Mouse (Mus musculus) frontal cortex, postnatal 36 days (tissue): ENCODE data around the gene Gja4.

Experiments used
- DNase-seq, 2 experiments: peaks; one replicate each; pipeline ENCODE4 v3.0.0; 2022; ENCODE audit warnings: low spot score in 2 of 2

Gja4 gene

DNA sequence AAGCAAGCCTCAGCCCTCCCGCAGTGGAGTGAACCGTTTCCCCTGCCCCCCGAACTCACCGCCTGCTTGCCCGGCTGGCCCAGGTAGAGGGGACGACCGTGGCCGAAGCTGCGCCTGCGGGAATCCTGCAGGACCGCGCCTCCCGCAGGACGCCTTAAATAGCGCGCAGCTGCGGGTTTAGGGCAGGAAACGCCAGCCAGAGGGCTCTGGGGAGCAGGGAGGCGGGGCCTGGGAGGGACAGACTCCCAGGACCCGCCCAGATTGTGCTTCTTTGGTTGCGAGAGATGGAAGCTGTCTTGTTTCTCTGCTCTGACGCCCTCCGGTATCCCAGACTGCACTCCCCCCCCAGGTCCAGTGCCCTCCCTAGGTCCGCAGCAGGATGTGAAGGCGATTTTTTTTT is at the start of gene Gja4:
TSS of gene Gja4 (minus strand) at position 179 of the 400 bp plus-strand sequence.
- DNase-seq, result peak; percentile 64 to 67

DNA sequence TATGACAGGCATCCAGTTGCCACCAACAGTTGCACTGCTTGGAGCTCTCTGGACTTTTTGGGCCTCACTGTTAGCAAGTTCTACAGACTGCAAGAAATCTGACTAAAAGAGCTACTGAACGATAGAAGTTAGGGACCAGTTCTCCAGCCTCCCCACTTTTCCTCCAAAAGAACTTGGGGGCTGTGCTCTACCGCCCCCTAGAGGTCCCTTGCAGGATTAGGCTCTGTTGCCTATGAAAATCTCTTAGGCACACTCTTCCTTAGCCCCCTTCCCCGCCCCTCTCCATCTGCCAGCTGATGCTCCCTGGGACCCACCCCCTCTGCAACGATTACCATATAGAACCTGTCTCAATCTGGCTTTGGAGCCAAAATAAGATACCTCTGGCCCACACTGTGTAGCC is 49.5 kb upstream of the Gja4 start:
- DNase-seq, result no peak

DNA sequence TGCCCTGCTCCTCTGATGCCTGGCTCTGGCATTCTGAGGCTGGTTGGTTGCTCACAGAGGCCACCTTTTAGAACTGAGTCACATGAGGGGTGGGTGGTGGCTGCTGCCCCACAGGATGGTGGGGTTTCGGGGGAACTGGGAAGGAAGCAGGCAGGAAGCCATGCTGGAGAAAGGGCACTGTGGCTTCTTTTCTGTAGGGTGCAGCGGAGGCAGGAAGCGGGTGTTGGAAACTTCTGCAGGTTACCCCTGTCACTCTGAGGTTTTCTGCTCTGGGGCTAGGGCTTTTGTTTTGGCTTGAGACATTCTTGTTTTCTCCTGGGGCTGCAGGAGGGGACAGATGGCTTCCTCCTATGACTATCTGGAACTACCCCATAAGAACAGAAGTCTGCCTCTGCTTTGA is 48.7 kb upstream of the Gja4 start:
- no peak for DNase-seq

DNA sequence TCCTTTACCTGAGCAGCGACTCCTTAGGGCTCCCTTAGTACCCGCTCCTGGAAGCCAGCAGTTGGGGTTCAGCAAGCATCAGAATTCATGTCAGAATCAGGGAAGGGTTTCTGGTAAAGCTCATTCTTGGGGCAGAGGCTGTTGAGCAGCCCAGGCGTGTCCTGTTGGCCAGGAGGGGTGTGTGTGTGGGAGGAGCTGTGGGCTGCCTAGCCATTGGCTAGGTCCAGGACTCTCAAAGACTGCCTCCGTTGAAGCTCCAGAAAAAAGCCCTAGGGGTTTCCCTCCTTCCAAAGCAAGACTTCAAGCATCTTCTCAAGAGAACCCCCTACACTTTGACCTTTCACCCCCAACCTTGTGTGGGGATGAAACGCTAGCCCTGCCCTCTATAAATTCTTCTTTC is 44.2 kb upstream of the Gja4 start, which contains the start of gene Gjb5:
TSS of gene Gjb5 (minus strand) at position 164 of the 400 bp plus-strand sequence.
- no peak for DNase-seq

DNA sequence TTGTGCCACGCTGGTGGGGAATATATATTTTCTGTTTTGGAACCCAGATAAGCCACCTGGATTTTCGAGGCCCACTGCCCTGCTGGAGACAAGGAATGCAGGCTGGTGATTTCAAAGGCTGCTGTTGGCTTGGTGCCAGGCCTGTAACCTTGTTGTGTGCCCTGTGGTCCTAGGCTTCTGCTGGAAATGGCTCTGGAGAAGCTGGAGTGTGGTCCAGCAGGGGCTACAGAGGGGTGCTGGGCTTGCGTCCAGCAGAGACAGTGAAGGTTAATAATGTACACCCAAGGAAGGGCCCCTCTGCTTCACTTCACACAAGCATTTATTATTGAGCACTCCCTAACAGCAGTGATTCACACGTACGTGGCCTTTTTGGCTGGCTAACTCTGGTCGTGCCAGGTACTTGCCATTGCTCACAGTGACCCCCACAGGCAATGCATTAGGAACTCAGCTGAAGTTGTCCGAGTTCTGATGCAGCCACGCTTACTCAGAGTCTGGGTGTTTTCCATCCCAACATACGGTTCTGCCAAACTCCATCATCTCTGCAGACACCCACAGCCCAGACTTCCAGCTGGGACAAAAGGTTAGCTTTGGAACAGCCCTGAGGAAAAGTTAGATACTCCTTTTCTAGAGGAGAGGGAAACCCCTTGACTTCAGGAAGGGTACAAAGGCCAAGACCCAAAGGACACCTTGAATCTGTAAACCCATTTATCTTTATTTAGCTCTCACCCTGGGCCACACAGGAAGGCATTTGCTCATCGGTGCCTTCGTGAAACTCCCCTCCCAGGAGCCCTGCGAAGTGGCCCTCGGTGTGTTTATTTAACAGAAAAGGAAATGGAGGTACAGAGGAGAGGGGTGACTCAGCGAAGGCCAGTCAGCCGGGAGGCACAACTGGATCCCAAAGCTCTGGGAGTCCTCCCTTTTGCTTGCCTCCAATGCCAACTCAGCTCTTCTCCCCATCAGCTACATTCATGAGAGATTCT is 41.0 kb upstream of the Gja4 start:
- no peak for DNase-seq

DNA sequence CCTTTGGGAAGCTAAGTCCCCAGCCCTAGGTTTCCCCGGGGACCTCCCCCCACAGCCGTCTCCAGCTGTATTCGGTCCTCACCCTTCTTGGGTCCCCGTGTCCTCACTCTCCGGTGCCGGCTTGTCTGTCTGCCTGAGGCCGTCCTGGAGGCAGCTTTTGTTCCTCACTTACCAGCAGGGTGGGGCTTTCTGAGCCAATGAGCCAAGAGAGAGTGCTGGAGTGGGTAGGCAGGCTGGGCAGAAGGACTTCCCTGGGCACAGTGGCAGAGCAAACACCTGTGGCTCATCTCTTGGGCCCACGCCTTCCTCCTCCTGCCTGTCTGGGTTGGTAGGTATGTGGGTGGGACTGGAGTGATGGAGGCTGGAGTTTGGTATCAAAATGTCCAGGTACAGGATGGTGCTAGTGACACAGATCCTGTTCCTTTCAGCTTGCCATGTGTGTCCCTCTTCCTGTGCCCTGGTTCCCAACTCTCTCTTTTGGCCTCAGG is 40.2 kb upstream of the Gja4 start, which contains the start of gene Gjb4:
TSS of gene Gjb4 (minus strand) at position 131 of the 488 bp plus-strand sequence.
- no peak for DNase-seq

DNA sequence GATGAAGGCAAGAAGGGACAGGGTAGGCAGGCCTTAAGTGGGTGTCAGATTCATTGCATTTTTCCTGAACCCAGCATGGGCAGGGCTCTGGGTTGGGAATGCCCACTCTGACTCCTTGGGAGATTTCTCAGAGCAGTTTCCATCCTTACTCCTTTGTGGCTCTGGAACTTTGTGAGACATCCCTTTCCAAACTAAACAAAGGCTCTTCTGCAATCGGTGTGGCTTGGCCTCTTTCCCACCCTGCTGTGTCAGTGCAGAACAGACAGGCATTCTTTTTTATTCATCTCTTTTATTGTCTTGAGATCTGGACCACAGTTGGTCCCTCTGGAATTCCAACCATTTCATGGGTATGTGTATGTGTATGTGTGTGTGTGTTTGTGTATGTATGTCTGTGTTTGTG is 38.8 kb upstream of the Gja4 start:
- no peak for DNase-seq

DNA sequence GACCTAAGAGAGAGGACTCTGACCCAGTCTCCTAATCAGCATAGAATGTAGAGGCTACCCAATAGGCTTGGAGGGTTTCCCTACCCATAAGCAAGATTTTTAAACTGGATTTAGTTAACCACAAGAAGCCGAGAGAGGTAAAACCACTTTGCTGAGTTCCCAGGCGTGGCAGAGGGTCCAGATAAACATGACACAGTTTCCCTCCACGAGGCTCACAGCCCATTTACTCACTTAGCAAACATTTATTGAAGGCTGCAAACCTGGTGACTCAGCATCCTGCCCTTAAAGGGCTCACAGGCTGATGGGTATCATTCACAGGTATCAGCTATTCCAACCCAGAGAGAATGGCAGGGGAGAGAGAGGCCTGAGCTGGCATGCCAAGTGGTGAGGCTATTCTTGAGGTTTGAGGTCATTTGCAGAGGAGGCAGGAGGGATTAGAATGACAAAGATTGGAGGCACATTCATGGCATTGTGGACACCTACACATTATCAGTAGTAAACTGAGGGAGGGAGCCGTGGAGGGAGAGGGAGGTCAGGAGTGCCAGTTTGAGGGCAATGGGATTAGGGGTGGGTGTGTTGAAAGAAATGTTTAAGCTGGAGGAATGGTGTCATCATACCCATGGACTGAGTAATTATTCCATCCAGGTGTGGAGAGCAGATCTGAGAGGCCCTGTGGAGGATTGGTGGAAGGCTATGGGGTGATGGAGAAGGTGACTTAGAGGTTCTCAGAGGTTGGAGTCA is 35.9 kb upstream of the Gja4 start:
- no peak for DNase-seq

DNA sequence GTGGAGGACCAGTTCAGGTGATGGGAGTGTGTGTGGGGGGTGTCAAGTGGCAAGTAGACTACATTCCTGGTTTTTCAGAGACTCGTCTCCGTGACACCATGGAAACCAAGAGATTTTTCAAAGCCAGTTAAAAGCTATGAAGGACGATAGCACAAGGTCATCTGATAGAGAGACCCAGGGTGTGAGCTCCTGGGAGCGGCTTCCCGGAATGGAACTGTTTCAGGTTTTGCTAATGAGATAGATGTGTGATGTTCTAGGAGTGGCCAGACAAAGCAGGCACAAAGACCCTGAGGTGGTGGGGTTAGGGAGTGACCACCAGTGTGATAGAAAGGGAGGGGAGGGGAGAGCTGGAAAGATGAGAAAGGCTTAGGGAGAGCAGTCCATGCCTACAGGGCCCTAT is 31.2 kb upstream of the Gja4 start:
- no peak for DNase-seq

DNA sequence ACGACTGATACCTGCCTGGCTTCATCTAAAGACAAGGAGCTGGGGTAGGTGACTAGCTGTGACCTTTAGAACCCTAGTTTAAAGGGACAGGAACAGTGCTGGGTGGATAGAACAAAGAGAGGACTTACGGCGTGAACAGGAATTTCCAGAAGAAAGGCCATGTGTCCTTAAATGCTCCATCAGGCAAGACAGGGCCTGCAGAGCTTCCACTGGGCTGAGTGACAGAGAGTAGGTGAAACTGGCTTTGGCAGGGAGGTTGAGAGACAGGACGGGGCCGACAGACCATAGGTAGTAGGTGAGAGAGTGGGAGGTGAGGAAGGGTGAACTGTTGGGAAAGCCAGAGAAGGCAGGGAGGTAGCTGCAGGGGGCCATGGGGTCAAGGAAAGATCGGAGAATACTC is 27.5 kb upstream of the Gja4 start:
- DNase-seq, result no peak

DNA sequence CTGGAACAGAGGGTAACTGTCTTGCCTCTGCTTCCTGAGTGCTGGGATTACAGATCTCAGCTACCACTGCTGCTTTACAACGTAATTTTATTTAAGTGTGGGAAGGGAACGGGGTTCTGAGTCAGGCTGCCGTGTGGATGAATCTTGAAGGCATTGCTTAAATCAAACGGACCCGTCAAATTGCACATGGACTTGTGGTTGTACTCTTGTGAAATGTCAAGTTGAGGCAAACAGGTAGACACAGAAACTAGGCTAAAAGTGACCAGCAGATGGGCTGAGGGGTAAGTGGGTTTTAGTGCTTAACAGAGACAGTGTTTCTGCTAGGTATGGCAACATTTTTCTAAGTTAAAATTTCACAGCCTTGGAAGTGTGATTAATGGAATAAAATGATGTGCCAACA is 23.8 kb upstream of the Gja4 start:
- DNase-seq, result no peak

DNA sequence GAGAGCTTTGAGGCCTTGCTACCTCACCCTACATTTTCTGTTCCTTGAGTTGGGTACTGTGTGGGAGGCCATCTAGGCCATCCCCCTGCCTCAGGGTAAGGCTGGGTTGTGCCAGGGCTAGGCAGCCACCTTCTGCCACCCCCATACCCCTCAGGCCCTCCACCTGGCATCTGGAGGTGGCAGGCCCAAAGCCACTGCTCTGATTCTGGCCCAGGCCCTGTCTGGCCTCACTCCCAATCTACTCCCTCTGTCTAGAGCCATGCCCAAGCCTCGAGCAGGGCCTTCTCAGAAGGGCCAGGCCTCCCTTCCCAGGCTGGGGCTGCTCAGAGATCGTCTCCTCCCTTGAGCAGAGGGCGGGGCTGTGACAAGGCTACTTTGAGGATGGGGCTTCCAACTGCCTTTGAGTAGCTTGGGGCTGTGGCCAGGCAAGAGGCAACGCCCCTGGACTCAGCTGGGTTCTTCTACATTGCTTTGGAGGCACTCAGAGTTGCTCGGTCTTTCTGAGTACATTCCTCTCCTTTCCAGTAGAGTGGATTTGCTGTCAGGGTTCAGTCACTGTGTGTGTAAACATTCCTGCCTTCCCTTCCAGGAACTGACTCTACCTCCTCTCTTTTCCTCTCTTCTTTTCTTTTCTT is 21.1 kb upstream of the Gja4 start:
- DNase-seq, result no peak

DNA sequence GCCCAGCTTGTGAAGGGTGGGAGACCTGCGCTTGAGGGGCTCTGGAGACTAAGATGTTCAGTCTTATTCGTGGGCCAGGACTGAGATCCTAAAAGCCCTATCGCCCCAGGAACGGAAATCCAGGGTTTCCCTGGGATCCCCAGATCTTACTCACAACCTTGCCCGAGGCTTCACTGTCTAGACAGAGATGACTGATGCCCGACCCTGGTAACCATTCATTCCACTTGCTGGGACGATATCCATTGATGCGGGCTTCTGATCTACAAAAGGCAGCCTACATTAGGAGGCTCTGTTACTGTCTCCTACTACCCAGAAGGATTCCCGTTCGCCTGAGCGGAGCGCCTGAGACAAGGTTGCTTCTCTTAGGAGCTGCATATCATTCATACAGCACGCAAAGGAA is 17.3 kb upstream of the Gja4 start:
- no peak for DNase-seq

DNA sequence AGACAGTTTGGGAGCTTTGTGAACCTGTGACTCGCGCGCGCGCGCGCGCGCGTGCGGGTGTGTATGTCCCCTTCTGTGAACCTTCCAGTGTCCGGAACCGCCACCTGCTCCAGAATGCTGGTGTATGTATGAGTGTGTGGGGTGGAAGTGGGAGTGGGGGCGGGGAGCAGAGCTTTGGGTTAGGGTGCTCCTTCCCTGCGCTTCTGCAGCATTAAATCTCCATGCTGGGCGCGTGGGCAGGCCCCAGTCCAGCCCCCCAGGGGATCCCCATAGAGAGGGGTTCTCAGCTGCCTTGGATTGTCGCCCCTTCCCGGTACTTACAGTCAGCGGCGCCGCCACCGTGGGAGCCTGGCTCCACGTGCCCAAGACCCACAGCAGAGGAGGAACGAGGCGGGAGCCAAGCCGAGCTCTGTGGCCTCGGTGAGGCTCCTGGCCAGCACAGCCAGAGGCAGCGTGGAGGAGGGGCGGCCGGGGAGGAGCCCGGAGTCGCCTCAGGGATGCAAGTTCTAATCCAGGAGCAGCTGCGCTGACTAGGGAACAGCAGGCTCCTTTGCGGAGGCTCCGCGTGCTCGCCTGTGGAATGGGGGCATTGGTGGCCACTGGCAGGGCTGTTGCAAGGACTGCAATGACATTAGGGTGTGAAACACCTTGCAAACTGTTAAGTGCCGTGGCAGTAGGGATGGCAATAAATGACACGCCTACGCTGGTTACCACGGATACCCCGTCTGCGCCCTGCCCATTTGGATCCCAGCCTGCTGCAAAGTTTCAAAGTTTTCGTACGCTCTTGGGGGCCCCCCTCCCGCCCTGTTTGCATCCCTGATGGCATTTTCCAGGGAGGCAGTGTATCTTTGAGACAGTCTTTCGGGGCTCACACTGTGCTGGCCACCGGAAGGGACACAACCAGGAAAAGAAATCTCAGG is 16.6 kb upstream of the Gja4 start, which contains the start of gene Gjb3:
TSS of gene Gjb3 (minus strand) at position 664 of the 920 bp plus-strand sequence.
- peak in 1 of 2 experiments; percentile 28 for DNase-seq

DNA sequence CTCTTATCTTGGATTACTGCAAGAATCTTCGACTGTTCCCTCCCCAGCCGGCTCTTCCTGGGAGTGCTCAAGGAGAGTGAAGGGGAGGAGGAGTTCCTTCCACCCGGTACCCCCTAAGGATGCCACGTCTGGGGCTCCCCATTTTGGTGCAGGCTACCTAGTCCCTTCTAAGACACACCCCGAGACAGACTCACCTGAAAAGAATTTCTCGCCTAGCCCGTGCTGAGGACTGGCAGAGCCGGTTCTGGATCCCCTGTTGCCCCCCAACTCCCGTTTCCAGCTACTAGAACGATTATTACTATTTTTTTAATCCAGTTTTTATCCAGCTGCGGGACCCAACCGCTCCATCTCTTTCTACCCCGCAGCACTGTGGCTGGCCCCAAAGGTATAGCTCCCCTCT is 15.9 kb upstream of the Gja4 start:
- no peak for DNase-seq

DNA sequence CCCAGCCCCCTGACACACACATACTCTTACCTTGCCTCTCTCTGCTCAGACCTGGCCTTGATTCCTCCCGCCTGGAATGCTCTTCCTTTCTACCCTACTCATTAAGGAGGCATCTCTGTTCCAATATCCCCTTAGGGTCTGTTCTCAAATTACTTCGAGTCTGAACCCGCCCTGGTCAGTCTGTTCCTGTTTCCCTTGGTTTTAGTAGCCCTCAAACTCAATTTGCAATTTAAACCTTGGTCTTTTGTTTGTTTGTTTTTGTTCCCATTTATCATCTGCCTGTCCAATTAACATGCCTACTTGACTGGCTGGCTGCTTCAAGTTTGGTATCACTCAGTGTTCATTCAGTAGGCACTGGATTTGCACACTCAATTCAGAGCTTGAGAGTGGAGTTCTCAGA is 15.2 kb upstream of the Gja4 start:
- no peak for DNase-seq

DNA sequence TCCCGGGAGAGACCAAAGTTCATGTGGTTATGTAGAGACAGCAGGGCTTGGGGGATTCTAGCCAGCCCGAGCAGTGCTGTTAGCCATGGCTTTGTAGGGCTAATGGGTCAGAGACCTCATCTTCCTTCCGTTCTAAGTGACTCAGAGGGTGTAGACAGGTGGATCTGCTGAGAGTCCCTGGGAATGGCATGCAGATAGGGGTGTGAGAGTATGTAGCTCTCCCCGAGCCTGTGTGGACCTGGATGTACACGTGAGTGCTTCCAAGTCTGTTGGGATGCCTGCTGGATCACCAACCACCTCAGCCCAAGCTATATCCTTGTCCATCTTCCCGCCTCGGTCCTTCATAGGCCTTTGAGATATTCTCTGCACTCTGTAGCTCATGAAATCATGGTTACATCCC is 14.5 kb upstream of the Gja4 start:
- no peak for DNase-seq

DNA sequence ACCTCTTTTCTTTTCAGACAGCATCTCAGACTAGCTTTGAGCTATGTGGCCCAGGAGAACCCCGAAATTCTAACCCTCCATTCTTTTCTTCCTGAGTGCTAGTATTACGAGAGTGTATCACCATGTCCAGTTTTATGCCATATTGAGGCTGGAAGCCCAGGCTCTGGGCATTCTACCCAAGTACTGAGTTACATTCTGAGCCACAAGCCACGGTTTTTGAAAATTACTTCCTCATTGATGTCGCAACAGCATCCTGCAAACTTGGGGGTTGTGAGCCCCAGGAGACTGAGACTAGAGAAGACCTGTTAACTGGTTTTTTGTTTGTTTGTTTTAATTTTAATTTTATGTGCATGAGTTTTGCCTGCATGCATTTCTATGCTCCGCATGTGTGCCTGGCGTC is 13.9 kb upstream of the Gja4 start:
- DNase-seq, result no peak

DNA sequence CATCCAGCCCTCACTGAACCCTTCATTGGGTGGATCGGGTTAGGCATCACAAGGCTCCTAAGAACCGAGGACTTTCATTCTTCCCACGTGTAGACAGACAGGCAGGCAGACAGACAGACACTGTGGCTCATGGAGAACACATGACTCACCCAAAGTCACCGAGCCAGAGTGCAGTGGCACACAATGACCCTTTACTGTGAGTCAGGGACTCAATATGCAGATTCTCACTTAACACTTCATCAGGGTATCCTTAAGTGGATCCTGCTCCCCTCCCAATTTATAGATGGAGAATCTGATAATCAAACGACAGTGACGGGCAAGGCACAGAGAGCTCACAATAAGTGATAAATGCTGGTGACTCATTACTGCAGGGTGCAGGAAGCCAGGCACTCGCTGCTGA is 13.4 kb upstream of the Gja4 start:
- no peak for DNase-seq

DNA sequence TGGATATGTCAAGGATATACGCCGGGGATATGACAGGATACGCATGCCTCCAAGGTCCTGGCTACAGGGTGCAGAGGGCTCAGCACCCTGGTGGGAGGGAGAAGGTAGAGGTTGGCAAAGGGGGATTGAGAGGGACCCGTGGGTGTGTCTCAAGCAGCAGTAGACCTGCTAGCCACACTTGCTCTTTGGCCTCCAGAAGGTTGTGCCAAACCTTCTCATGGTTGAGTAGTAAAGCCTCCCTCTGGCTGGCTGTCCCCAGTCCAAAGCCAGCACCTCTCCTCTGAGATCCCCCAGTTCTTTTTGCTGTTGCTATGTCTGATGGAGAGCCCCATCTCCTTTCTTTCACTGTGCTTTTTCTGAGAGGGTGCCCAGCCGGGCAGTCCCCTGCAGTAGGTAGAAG is 11.4 kb upstream of the Gja4 start:
- DNase-seq, result no peak

DNA sequence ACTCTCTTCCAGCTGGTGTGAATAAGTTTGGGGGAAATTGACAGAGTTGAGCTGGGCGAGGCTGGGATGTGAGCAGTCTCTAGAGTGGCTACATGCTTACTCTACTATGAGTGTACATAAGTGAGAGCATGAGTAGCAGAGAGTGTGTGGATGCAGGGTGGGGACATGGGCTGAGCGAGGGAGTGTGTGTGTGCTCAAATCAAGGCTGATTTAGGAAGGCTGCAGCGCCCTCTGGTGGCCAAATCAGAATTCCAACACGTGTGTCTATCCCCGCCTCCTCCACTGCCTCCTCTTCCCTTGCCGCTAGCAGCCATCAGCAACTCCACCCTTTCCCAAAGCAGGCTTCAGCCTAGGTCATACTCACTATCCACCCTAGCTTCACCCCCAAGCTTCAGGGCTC is 10.9 kb upstream of the Gja4 start:
- DNase-seq, result peak; percentile 78 to 82
